Mouse (Mus musculus): ENCODE measurements around the gene Pknox2.

GRCm38 (mm10) chr9:37106808-37107207 is 40.4 kb downstream of the Pknox2 start:
- TF ChIP-seq CTCF (IDR thresholded peaks at IDR 0.05; ENCODE audit: low read depth) (no peak), EP300 (IDR thresholded peaks at IDR 0.05; ENCODE audit: low read depth) (no peak)
